Mouse (Mus musculus) megakaryocyte, embryonic 14.5 days (primary cell): ENCODE results near the gene Meltf.

ENCODE experiments used
- FLI1 ChIP-seq: IDR thresholded peaks from 2 replicates; pipeline ENCODE4 v1.6.1; 2012; ENCODE audit warnings: low read length, inconsistent platforms, mixed read lengths
- GATA1 ChIP-seq: IDR thresholded peaks from 3 replicates; pipeline ENCODE4 v1.6.1; 2012; ENCODE audit warnings: mixed read lengths, low read length, inconsistent platforms, borderline replicate concordance

- TF ChIP-seq GATA1 (no peak), FLI1 (no peak)
Observed at GRCm38 (mm10) chr16:31880146-31880840, 1.7 kb downstream of the Meltf start.
